Mouse (Mus musculus) intestine, postnatal 0 days (tissue): ENCODE results near the gene Rab3ip. TPM values are rescaled to one million over a fixed set of nuclear protein-coding genes. Genes with fewer than 3 reads are reported as not detected.

Experiments
- ATAC-seq: fragments of 200-750 bp; cut with Nextera tagmentation; 2 replicates; pipeline ENCODE4 v1.8.0; 2017; ENCODE audit warnings: mild to moderate bottlenecking, moderate TSS enrichment, moderate library complexity
- H3K27ac ChIP-seq: fragments of 300-500 bp; sonication (generic); 2 replicates; pipeline ENCODE4 v1.5.1; 2014; ENCODE audit warnings: mild to moderate bottlenecking, low read depth, low read length, moderate library complexity
- H3K27me3 ChIP-seq: fragments of 300-500 bp; sonication (generic); replicated peaks from 2 replicates; pipeline ENCODE4 v1.6.1; 2014; ENCODE audit warnings: low read length, mixed read lengths; ENCODE audit not compliant: control insufficient read depth, insufficient read depth
- H3K36me3 ChIP-seq: fragments of 300-500 bp; sonication (generic); 2 replicates; pipeline ENCODE4 v1.6.1; 2014; ENCODE audit warnings: mild to moderate bottlenecking, moderate library complexity; ENCODE audit not compliant: control insufficient read depth, insufficient read depth
- H3K4me1 ChIP-seq: fragments of 300-500 bp; sonication (generic); replicated peaks from 2 replicates; pipeline ENCODE4 v1.6.1; 2014; ENCODE audit warnings: antibody characterized with exemption, low read length, mixed read lengths; ENCODE audit not compliant: control insufficient read depth, insufficient read depth
- H3K4me2 ChIP-seq: fragments of 300-500 bp; sonication (generic); replicated peaks from 2 replicates; pipeline ENCODE4 v1.6.1; 2014; ENCODE audit warnings: low read depth, mild to moderate bottlenecking, moderate library complexity
- H3K4me3 ChIP-seq: fragments of 300-500 bp; sonication (generic); 2 replicates; pipeline ENCODE4 v1.5.1; 2014; ENCODE audit warnings: low read depth, low read length
- H3K9ac ChIP-seq: fragments of 300-500 bp; sonication (generic); 2 replicates; pipeline ENCODE4 v1.6.1; 2014; ENCODE audit warnings: mild to moderate bottlenecking, low read depth, low read length
- H3K9me3 ChIP-seq: fragments of 300-500 bp; sonication (generic); 2 replicates; pipeline ENCODE4 v1.6.1; 2016; ENCODE audit warnings: mixed run types; ENCODE audit not compliant: control insufficient read depth
- CTCF ChIP-seq: sonication (generic); IDR thresholded peaks from 2 replicates; pipeline ENCODE4 v1.5.1; 2016; ENCODE audit warnings: low read depth, mild to moderate bottlenecking, control low read depth, antibody characterized with exemption, moderate library complexity
- WGBS: fragments of 180-500 bp; shearing (Covaris S2); extraction: QIAGEN DNeasy Blood & Tissue Kit; methylation state at CpG from one replicate; pipeline ENCODE4 v1.1.7; 2014; 5-methylcytosine and 5-hydroxymethylcytosine counted together
- polyA plus RNA-seq: library from polyadenylated mRNA; unstranded; fragments of >200 nt; fragmentation: Nextera tagmentation; extraction: Ambion mirVana; gene quantifications from 2 replicates; pipeline ENCODE4 v1.2.1, GENCODE M21; 2015

Gene Rab3ip
- polyA plus RNA-seq, 1 experiment from 2014 or later, result 21.9 TPM

DNA sequence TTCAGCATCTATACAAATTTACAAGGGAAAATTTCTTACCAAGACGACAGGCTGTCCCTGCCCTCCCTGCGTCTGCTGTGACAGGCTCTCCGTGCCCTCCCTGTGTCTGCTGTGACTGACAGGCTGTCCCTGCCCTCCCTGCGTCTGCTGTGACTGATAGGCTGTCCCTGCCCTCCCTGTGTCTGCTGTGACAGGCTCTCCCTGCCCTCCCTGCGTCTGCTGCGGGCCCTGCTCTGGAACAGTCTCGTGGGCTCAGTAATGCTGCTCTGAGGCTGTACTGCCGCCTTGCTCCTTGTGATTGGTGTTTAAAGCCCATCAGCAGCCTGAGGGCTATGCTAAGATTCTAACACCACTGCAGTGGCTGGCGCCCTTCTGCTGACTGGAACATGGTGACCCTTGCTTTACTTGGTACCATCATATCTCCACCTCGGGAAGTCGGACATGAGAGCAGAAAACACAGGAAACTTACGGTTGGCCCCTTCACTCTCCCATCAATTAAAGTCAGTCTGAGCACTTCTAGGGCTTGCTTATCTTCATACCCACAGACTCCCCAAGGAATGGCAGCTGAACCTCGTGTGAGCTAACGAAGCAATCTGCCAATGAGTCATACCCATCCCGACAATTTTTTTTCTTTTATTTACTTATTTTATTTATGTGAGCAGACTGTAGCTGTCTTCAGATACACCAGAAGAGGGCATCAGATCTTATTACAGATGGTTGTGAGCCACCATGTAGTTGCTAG lies 41.5 kb downstream of the Rab3ip start:
- Histone ChIP-seq H3K27me3 (no peaks in the 10 kb centered on the region), H3K4me2 (no peak overlapping the region), H3K9ac (no peak overlapping the region), H3K27ac (no peak overlapping the region), H3K4me3 (no peak overlapping the region), H3K36me3 (peaks cover 65% of the 10 kb centered on the region), H3K4me1 (no peaks in the 10 kb centered on the region), H3K9me3 (no peaks in the 10 kb centered on the region)
- no peak for ATAC-seq
- TF ChIP-seq CTCF, result no peak
- 77% methylated on average over 15 of the region's 15 CpGs for WGBS

DNA sequence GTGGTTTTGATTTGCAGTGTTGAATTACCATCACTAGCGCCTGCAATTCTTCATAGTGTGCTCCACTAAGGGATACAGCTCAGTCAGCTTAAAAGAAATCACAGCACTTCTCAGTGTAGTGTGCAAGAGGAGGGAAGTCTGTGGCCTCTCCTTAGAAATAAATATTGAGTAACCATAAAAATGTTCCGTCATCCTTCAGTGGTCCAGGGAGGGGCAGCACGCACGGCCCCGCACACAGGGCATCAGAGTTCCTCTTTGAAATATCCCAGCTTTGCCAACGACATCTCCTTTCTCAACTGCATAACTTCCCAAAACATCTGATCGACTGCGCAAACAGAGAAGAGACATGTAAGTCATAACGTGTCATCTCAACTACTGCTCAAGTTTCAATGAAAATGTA lies 43.8 kb downstream of the Rab3ip start:
- H3K4me3 ChIP-seq, result no peak overlapping the region
- H3K9ac ChIP-seq, result no peak overlapping the region
- H3K36me3 ChIP-seq, result peaks cover 49% of the 10 kb centered on the region
- no peaks in the 10 kb centered on the region for H3K9me3 ChIP-seq
- no peak for ATAC-seq
- WGBS, result 92% methylated on average over 9 of the region's 9 CpGs
- no peaks in the 10 kb centered on the region for H3K27me3 ChIP-seq
- no peaks in the 10 kb centered on the region for H3K4me1 ChIP-seq
- H3K27ac ChIP-seq, result no peak overlapping the region
- TF ChIP-seq CTCF, result no peak
- H3K4me2 ChIP-seq, result no peak overlapping the region

GRCm38 (mm10) chr10:116904503-116904908 lies 46.1 kb downstream of the Rab3ip start:
- peak; percentile 82 for ATAC-seq

DNA sequence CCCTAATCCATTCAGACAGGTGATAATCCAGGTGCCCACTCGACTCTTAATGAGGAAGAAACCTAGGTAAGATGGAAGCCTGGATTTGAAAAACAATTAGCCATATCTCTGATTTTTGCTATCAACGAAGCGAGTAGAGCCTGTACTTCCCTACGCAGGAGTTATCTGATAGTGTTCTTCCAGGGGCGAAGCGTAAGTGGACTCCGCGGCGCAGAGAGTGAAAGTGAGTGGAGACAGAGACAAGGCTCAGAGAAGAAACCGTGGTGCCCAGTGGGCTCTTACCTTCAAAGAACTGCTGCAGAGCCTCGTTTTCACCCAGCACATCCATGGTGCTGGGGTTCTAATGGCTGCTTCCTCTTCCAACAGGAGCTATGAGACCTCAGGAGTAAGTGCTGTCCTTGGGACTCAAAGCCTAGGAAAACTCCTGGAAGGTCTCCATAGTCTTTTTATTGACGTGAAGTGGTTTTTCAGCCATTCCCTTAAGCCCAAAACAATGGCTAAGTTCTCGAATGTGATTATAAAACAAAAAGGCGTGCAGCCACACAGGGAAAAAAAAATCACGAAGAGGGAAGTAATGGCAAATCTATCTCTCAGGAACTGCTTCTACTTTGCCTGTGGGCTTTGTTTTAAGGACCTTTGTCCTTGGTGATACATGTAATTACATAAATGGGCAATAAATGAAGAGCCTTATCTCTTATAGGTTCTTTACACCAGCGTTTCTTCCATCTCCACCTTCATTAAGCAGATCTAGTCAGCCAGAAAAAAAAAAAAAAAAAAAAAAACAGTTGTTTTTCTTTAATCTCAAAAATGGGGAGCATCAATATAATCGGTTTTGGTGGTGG lies 54.0 kb downstream of the Rab3ip start, which contains the start of gene Myrfl:
Myrfl (minus strand) TSS at position 584 of the 842 bp plus-strand sequence.
- Histone ChIP-seq H3K9ac (peak within 1 kb of the TSS; percentile 48), H3K36me3 (no peaks in the 10 kb centered on the region), H3K4me1 (peaks cover 6% of the 10 kb centered on the region; the same call in 1 of the 2 replicates), H3K4me3 (peak within 1 kb of the TSS; percentile 41), H3K4me2 (peak within 1 kb of the TSS; percentile 61), H3K27me3 (no peaks in the 10 kb centered on the region), H3K9me3 (no peaks in the 10 kb centered on the region), H3K27ac (peak within 1 kb of the TSS; percentile 90)
- WGBS, result 39% methylated on average over 17 of the region's 17 CpGs
- ATAC-seq, result peak; percentile 80
- TF ChIP-seq CTCF, result no peak

More at GRCm38 (mm10) chr10:116904503-116904908, 46.1 kb downstream of the Rab3ip start:
- Histone ChIP-seq H3K4me2 (no peak overlapping the region), H3K27ac (no peak overlapping the region), H3K9me3 (no peaks in the 10 kb centered on the region), H3K27me3 (no peaks in the 10 kb centered on the region), H3K9ac (no peak overlapping the region), H3K4me1 (no peaks in the 10 kb centered on the region), H3K4me3 (no peak overlapping the region), H3K36me3 (peaks cover 34% of the 10 kb centered on the region)
- no peak for TF ChIP-seq CTCF
- WGBS, result 62% methylated on average over 10 of the region's 10 CpGs

GRCm38 (mm10) chr10:116895108-116895833 lies 55.3 kb downstream of the Rab3ip start:
- no peak for ATAC-seq
- H3K36me3 ChIP-seq, result no peaks in the 10 kb centered on the region
- WGBS, result 85% methylated on average over 12 of the region's 12 CpGs

More at GRCm38 (mm10) chr10:116895108-116895833, 55.3 kb downstream of the Rab3ip start:
- H3K9ac ChIP-seq, result no peak overlapping the region
- no peaks in the 10 kb centered on the region for H3K9me3 ChIP-seq
- H3K27ac ChIP-seq, result no peak overlapping the region
- H3K27me3 ChIP-seq, result no peaks in the 10 kb centered on the region
- H3K4me1 ChIP-seq, result peaks cover 6% of the 10 kb centered on the region
- peak overlapping the region; percentile 41; the same call in 1 of the 2 replicates for H3K4me3 ChIP-seq
- no peak for TF ChIP-seq CTCF
- peak overlapping the region; percentile 61 for H3K4me2 ChIP-seq
